Mouse (Mus musculus) natural killer cell, adult 2 months (primary cell): ENCODE measurements around the gene Spata16.

Source experiments
- DNase-seq, 2 experiments: peaks; one replicate each; pipeline ENCODE4 v3.0.0; 2022; ENCODE audit warnings: low spot score in 2 of 2

Spata16 gene

GRCm38 (mm10) chr3:26970529-26970928 lies 333.1 kb downstream of the Spata16 start:
- no peak for DNase-seq

- DNase-seq: no peak
These were observed 333.9 kb downstream of the Spata16 start for GRCm38 (mm10) chr3:26971276-26971675.

GRCm38 (mm10) chr3:26972105-26972504 lies 334.7 kb downstream of the Spata16 start:
- no peak for DNase-seq

- no peak for DNase-seq
These were observed 342.2 kb downstream of the Spata16 start for GRCm38 (mm10) chr3:26979603-26980002.

GRCm38 (mm10) chr3:26980371-26980770 lies 343.0 kb downstream of the Spata16 start:
- DNase-seq: no peak

GRCm38 (mm10) chr3:26981979-26982623 lies 344.7 kb downstream of the Spata16 start:
- DNase-seq: no peak

GRCm38 (mm10) chr3:26983749-26984148 lies 346.3 kb downstream of the Spata16 start:
- DNase-seq: no peak

GRCm38 (mm10) chr3:27006844-27007243 lies 369.4 kb downstream of the Spata16 start:
- no peak for DNase-seq

GRCm38 (mm10) chr3:27027957-27028356 lies 390.5 kb downstream of the Spata16 start:
- no peak for DNase-seq

- no peak for DNase-seq
These were observed 391.1 kb downstream of the Spata16 start for GRCm38 (mm10) chr3:27028526-27028925.

GRCm38 (mm10) chr3:27030067-27030857 lies 392.8 kb downstream of the Spata16 start:
- no peak for DNase-seq
